Mouse (Mus musculus) olfactory bulb, adult 2 months (tissue): ENCODE data around the gene Ifitm6.

Experiments used
- CTCF ChIP-seq: fragments of 200-500 bp; IDR thresholded peaks from 2 replicates; pipeline ENCODE4 v1.5.1; 2012; ENCODE audit warnings: low read depth, mild to moderate bottlenecking, low read length, moderate library complexity; ENCODE audit not compliant: insufficient read depth
- POLR2A ChIP-seq: fragments of 200-500 bp; IDR thresholded peaks from 2 replicates; pipeline ENCODE4 v1.6.1; 2012; ENCODE audit warnings: mild to moderate bottlenecking, low read depth, low read length, moderate library complexity; ENCODE audit not compliant: insufficient read depth

- no peak for TF ChIP-seq POLR2A
- TF ChIP-seq CTCF = no peak
Measured at GRCm38 (mm10) chr7:141057541-141057940, 39.8 kb upstream of the Ifitm6 start.
